Mouse (Mus musculus) MEL (cell line): ENCODE measurements around the gene 1600002K03Rik. TPM values are rescaled to one million over a fixed set of nuclear protein-coding genes. Genes with fewer than 3 reads are reported as not detected.
A peak's percentile ranks its signal among the peaks of the same experiment; 100 is the strongest.

Experiments used
- DNase-seq: peaks from one replicate; pipeline ENCODE4 v3.0.0; 2011; ENCODE audit warnings: low read depth, low spot score
- H3K27ac ChIP-seq: 2 replicates; pipeline ENCODE4 v1.5.1; 2012; ENCODE audit warnings: low read depth, mild to moderate bottlenecking, control low read depth, low read length, moderate library complexity; ENCODE audit not compliant: control insufficient read depth
- H3K27me3 ChIP-seq, 2 experiments: fragments of 150-350 bp in 1 of 2; sonication (generic) in 1 of 2; 2 replicates each; pipeline ENCODE4 v1.6.1; 2012; ENCODE audit warnings: low read length in 2 of 2, mild to moderate bottlenecking in 2 of 2, improper control_type of control experiment in 1 of 2, moderate library complexity in 1 of 2; ENCODE audit not compliant: insufficient read depth in 2 of 2, control insufficient read depth in 1 of 2
- H3K36me3 ChIP-seq, 2 experiments: 2 replicates each; pipeline ENCODE4 v1.6.1; 2012 to 2014; ENCODE audit warnings: low read length in 2 of 2, improper control_type of control experiment in 1 of 2, inconsistent platforms in 1 of 2, mild to moderate bottlenecking in 1 of 2; ENCODE audit not compliant: insufficient read depth in 2 of 2, control insufficient read depth in 1 of 2
- H3K4me1 ChIP-seq, 2 experiments: fragments of 150-350 bp in 1 of 2; sonication (generic) in 1 of 2; 2 replicates each; pipeline ENCODE4 v1.6.1; 2012; ENCODE audit warnings: low read length in 2 of 2, improper control_type of control experiment in 1 of 2, mild to moderate bottlenecking in 1 of 2; ENCODE audit not compliant: insufficient read depth in 2 of 2, control insufficient read depth in 1 of 2
- H3K4me3 ChIP-seq, 2 experiments: fragments of 150-350 bp in 1 of 2; sonication (generic) in 1 of 2; 2 replicates each; pipeline ENCODE4 v1.5.1; 2012; ENCODE audit warnings: low read depth in 2 of 2, low read length in 2 of 2, mild to moderate bottlenecking in 2 of 2, moderate library complexity in 2 of 2, control low read depth in 1 of 2, improper control_type of control experiment in 1 of 2; ENCODE audit not compliant: control insufficient read depth in 1 of 2, insufficient read depth in 1 of 2
- H3K79me2 ChIP-seq: 2 replicates; pipeline ENCODE4 v1.6.1; 2012; ENCODE audit warnings: mild to moderate bottlenecking, low read length, moderate library complexity; ENCODE audit not compliant: control insufficient read depth, poor library complexity, insufficient read depth
- H3K9ac ChIP-seq: 2 replicates; pipeline ENCODE4 v1.6.1; 2012; ENCODE audit warnings: low read depth, mild to moderate bottlenecking, control low read depth, low read length, moderate library complexity; ENCODE audit not compliant: control insufficient read depth, poor library complexity, severe bottlenecking
- H3K9me3 ChIP-seq: fragments of 150-350 bp; sonication (generic); replicated peaks from 2 replicates; pipeline ENCODE4 v1.6.1; 2012; ENCODE audit warnings: mild to moderate bottlenecking, low read length, improper control_type of control experiment, moderate library complexity; ENCODE audit not compliant: insufficient read depth
- CHD1 ChIP-seq: IDR thresholded peaks from 2 replicates; pipeline ENCODE4 v1.6.1; 2012; ENCODE audit warnings: low read depth, mild to moderate bottlenecking, inconsistent platforms, low read length, improper control_type of control experiment
- CHD2 ChIP-seq: IDR thresholded peaks from 2 replicates; pipeline ENCODE4 v1.6.1; 2011; ENCODE audit warnings: low read length, improper control_type of control experiment
- ETS1 ChIP-seq: IDR thresholded peaks from 2 replicates; pipeline ENCODE4 v1.6.1; 2012; ENCODE audit warnings: low read depth, mild to moderate bottlenecking, inconsistent platforms, low read length, improper control_type of control experiment, moderate library complexity
- GABPA ChIP-seq: IDR thresholded peaks from 2 replicates; pipeline ENCODE4 v1.6.1; 2012; ENCODE audit warnings: low read depth, mild to moderate bottlenecking, inconsistent platforms, low read length, improper control_type of control experiment, moderate library complexity
- GATA1 ChIP-seq: IDR thresholded peaks from 2 replicates; pipeline ENCODE4 v1.6.1; 2011; ENCODE audit warnings: low read depth, low read length, improper control_type of control experiment
- MAX ChIP-seq: IDR thresholded peaks from 2 replicates; pipeline ENCODE4 v1.6.1; 2011; ENCODE audit warnings: low read length, improper control_type of control experiment
- MAZ ChIP-seq: IDR thresholded peaks from 2 replicates; pipeline ENCODE4 v1.6.1; 2012; ENCODE audit warnings: low read depth, mild to moderate bottlenecking, inconsistent platforms, low read length, improper control_type of control experiment
- MYC ChIP-seq: IDR thresholded peaks from 2 replicates; pipeline ENCODE4 v1.6.1; 2011; ENCODE audit warnings: low read depth, mild to moderate bottlenecking, low read length, improper control_type of control experiment, moderate library complexity
- POLR2A ChIP-seq, 2 experiments: IDR thresholded peaks; 2 replicates each; pipeline ENCODE4 v1.6.1; 2011 to 2012; ENCODE audit warnings: low read length in 2 of 2, mild to moderate bottlenecking in 2 of 2, control low read depth in 1 of 2, improper control_type of control experiment in 1 of 2, low read depth in 1 of 2, moderate library complexity in 1 of 2; ENCODE audit not compliant: control insufficient read depth in 1 of 2, insufficient read depth in 1 of 2, poor library complexity in 1 of 2
- SIN3A ChIP-seq: IDR thresholded peaks from 2 replicates; pipeline ENCODE4 v1.6.1; 2012; ENCODE audit warnings: low read length, improper control_type of control experiment, inconsistent platforms
- SMC3 ChIP-seq: IDR thresholded peaks from 2 replicates; pipeline ENCODE4 v1.6.1; 2011; ENCODE audit warnings: low read depth, low read length, improper control_type of control experiment
- TAL1 ChIP-seq: IDR thresholded peaks from 2 replicates; pipeline ENCODE4 v1.6.1; 2012; ENCODE audit warnings: mild to moderate bottlenecking, inconsistent platforms, low read length, moderate library complexity, mixed read lengths
- TCF12 ChIP-seq: IDR thresholded peaks from 2 replicates; pipeline ENCODE4 v1.6.1; 2014; ENCODE audit warnings: low read depth, mild to moderate bottlenecking, inconsistent platforms, low read length, improper control_type of control experiment, moderate library complexity
- USF1 ChIP-seq: IDR thresholded peaks from 2 replicates; pipeline ENCODE4 v1.6.1; 2014; ENCODE audit warnings: low read depth, mild to moderate bottlenecking, inconsistent platforms, low read length, improper control_type of control experiment, moderate library complexity
- ZKSCAN1 ChIP-seq: IDR thresholded peaks from 2 replicates; pipeline ENCODE4 v1.6.1; 2012; ENCODE audit warnings: low read depth, mild to moderate bottlenecking, inconsistent platforms, low read length, improper control_type of control experiment, moderate library complexity
- polyA plus RNA-seq, 2 experiments: library from polyadenylated mRNA; stranded (reverse) in 1 of 2; unstranded in 1 of 2; fragments of >175 nt in 1 of 2; fragments of >200 nt in 1 of 2; gene quantifications; 2 replicates each; pipeline versions ENCODE4 v1.2.1 to v1.2.4; 2012; ENCODE audit warnings: low replicate concordance in 2 of 2, low read depth in 1 of 2; ENCODE audit not compliant: insufficient read length in 2 of 2, insufficient read depth in 1 of 2, missing spikeins in 1 of 2
- total RNA-seq: library from RNA; depleted of rRNA; stranded (reverse); fragments of 300-350 nt; gene quantifications from 2 replicates; pipeline ENCODE4 v1.2.3, GENCODE M21; 2012

1600002K03Rik gene
- total and polyA plus RNA-seq, 3 experiments, result 11.4 to 16.9 TPM; not detected in 1

DNA sequence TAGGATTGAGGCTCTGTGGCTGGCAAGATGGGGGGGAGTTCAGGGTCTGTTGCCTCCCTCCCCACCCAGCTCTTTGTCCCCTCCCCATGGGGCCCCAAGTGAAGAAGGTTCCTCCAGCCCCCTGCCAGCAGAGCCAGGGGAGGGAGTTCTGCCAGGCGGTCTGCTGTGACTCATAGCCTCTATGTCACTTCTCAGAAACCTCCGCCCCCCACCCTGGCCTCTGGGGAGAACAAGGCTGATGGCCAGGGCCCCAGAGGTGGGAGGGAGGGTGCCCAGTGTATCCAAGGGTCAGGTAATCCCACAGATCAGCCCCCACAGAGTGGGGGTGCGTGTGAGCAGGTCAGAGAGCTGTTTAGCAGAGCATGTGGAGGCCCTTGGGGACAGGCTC is 19.9 kb upstream of the 1600002K03Rik start:
- Histone ChIP-seq H3K36me3 (peaks cover 0 to 20% of the 10 kb centered on the region in 2 experiments; a peak in 2 of 4 replicates), H3K4me3 (no peak overlapping the region), H3K27me3 (no peaks in the 10 kb centered on the region), H3K4me1 (peaks cover 2 to 31% of the 10 kb centered on the region in 2 experiments; a peak in 3 of 4 replicates), H3K9ac (no peak overlapping the region), H3K79me2 (peaks cover 32% of the 10 kb centered on the region), H3K9me3 (no peaks in the 10 kb centered on the region), H3K27ac (no peak overlapping the region; the same call in 1 of the 2 replicates)
- DNase-seq, result no peak
- TF ChIP-seq TCF12, result no peak
- TF ChIP-seq MAZ, result 0 out of 2 replicates have a peak, but pooled peaks have one; percentile 28
- TF ChIP-seq POLR2A (IDR thresholded peaks at IDR 0.05; ENCODE audit: control insufficient read depth in 1 of 2, insufficient read depth in 1 of 2, low read depth in 1 of 2, low read length in 2 of 2, poor library complexity in 1 of 2), result no peak
- TF ChIP-seq GATA1, result no peak

DNA sequence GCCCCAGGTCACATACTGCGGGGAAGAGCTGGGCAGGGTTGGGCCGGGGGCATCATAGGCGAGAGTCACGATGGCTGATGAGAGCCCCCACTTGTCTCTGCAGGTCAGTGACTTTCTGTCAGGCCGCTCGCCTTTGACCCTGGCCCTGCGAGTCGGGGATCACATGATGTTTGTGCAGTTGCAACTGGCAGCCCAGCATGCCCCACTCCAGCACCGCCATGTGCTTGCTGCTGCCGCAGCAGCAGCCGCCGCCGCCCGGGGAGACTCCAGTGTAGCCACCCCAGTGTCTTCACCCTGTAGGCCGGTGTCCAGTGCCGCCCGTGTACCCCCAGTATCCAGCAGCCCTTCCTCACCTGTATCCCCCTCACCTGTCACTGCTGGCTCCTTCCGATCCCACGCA is 19.0 kb upstream of the 1600002K03Rik start:
- H3K4me3 ChIP-seq, result no peak overlapping the region

GRCm38 (mm10) chr10:80154384-80154783 is 18.4 kb upstream of the 1600002K03Rik start:
- no peaks in the 10 kb centered on the region for H3K9me3 ChIP-seq
- peaks cover 30% of the 10 kb centered on the region for H3K79me2 ChIP-seq
- H3K4me3 ChIP-seq, result no peak overlapping the region
- H3K4me1 ChIP-seq, result peaks cover 6 to 36% of the 10 kb centered on the region in 2 experiments; a peak in 3 of 4 replicates
- H3K27ac ChIP-seq, result no peak overlapping the region
- no peak for TF ChIP-seq CHD1
- no peak for TF ChIP-seq GATA1
- H3K9ac ChIP-seq, result no peak overlapping the region
- peaks cover 0 to 25% of the 10 kb centered on the region in 2 experiments; a peak in 2 of 4 replicates for H3K36me3 ChIP-seq
- no peak for DNase-seq
- H3K27me3 ChIP-seq, result no peaks in the 10 kb centered on the region

More for the DNA sequence above, 19.0 kb upstream of the 1600002K03Rik start:
- H3K9ac ChIP-seq, result no peak overlapping the region
- peaks cover 5 to 31% of the 10 kb centered on the region in 2 experiments; a peak in 3 of 4 replicates for H3K4me1 ChIP-seq
- H3K79me2 ChIP-seq, result peaks cover 32% of the 10 kb centered on the region
- no peaks in the 10 kb centered on the region for H3K9me3 ChIP-seq
- no peaks in the 10 kb centered on the region for H3K27me3 ChIP-seq
- DNase-seq, result no peak
- no peak for TF ChIP-seq MAZ
- no peak for TF ChIP-seq CHD2
- TF ChIP-seq ZKSCAN1, result no peak
- no peak for TF ChIP-seq GATA1
- no peak for TF ChIP-seq TAL1
- no peak for TF ChIP-seq GABPA
- TF ChIP-seq CHD1, result no peak
- no peak for TF ChIP-seq MYC
- TF ChIP-seq ETS1, result no peak
- no peak for TF ChIP-seq MAX
- TF ChIP-seq SMC3, result no peak
- TF ChIP-seq SIN3A, result no peak
- no peak for TF ChIP-seq USF1
- no peak for TF ChIP-seq POLR2A (IDR thresholded peaks at IDR 0.05; ENCODE audit: control insufficient read depth in 1 of 2, insufficient read depth in 1 of 2, low read depth in 1 of 2, low read length in 2 of 2, poor library complexity in 1 of 2)
- TF ChIP-seq, all 39 proteins: peak for 0
- H3K27ac ChIP-seq, result no peak overlapping the region
- H3K36me3 ChIP-seq, result peaks cover 0 to 24% of the 10 kb centered on the region in 2 experiments; a peak in 2 of 4 replicates
